Mouse (Mus musculus) inflammation-experienced regulatory T-cells, adult 6 months (primary cell): ENCODE data around the gene Plac1. TPM values are rescaled to one million over a fixed set of nuclear protein-coding genes. Genes with fewer than 3 reads are reported as not detected.

Experiments
- ATAC-seq: one replicate; pipeline ENCODE4 v1.8.0; 2017
- polyA plus RNA-seq, 3 experiments: library from polyadenylated mRNA; unstranded; fragments of 100-300 nt; shearing (Covaris generic); gene quantifications; one replicate each; pipeline ENCODE4 v1.2.1; 2017

The Plac1 gene
- polyA plus RNA-seq, 3 experiments from 2014 or later, result not detected

DNA sequence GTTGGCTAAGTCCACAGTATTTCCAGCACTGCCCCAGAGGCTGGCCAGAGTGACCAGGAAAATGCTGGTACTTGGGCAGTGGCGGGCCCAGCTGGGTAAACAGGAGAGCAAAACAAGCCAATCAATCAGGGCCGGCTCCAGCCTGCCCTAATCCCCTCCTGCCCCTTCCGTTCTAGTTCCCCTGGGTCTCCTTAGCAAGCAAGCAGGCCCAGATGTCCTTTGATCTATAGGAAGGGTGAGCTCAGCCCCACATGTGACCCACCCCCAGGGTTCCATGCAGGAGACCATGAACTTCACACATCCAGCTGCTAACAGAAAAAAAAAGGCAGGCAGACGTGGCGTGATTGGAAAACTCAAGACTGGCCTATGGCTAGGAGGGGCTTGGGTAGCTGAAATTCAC is 43.5 kb downstream of the Plac1 start:
- ATAC-seq, result no peak

DNA sequence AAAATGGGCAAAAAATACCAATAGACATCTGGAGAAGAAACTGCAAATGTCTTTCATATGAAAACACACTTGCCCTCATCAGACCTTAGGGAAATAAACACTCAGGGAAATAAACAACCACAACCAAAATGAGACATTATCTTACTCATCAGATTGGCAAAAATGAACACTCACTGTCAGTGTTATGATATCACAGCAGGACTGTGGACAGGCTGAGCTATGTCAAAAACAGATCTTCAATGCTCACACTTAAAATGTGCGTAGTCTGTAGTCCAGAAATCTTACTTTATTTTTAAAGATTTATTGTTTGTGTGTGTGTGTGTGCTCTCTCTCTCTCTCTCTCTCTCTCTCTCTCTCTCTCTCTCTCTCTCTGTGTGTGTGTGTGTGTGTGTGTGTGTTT is 51.2 kb downstream of the Plac1 start:
- ATAC-seq, result no peak

DNA sequence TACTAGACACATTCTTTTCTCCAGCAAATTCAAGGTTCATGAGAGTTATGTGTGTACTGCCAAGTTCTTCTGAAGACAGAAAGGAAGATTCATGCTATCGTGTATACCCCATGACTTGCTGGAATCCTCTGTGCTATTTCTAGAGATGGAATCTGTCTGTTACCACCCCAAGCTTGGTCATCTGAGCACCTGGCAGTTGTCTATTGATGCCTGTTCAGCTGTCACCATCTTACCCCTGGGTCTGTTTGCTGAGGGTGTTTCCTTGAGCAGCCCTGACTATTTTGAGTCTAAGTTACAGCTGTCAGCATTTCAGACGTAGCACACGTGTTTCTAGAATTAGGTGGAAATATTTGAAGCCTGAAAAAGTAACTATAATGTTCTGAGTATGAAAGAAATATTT is 60.1 kb downstream of the Plac1 start:
- no peak for ATAC-seq

DNA sequence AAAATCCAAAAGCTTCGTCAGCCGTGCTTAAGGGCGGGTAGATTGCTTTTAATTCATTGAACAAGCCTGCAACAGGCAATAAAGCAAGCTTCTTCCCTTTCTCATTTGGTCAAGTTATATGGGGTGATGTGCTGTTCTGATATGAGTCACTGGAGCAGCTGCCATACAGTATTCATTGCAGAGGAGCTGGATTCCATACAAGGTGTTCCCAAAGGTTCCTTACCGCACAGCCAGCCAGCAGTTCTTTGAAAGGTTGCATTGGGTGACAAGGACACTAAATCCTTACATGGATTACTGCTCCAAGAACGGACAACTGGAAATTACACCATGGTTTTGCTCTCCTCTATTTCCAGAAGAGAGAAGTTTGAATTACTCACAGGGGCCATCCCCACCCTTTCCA is 63.6 kb downstream of the Plac1 start:
- ATAC-seq, result no peak

DNA sequence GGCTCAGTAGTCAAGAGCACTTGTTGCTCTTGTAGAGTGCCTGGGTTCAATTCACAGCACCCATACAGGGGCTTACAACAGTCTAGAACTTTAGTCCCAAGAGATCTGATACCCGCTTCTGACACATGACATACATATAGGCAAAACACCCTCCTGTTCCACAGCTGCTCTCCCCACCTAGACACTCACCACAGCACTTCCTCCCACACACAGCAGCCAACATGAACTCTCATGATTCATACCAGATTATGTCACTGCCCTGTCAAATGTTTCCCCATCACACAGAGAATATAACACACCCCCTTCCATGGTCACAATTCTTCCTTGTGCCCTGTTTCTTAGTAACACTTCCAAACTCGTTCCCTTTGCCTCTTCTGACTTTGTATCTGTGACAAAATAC is 71.3 kb downstream of the Plac1 start:
- ATAC-seq, result no peak

DNA sequence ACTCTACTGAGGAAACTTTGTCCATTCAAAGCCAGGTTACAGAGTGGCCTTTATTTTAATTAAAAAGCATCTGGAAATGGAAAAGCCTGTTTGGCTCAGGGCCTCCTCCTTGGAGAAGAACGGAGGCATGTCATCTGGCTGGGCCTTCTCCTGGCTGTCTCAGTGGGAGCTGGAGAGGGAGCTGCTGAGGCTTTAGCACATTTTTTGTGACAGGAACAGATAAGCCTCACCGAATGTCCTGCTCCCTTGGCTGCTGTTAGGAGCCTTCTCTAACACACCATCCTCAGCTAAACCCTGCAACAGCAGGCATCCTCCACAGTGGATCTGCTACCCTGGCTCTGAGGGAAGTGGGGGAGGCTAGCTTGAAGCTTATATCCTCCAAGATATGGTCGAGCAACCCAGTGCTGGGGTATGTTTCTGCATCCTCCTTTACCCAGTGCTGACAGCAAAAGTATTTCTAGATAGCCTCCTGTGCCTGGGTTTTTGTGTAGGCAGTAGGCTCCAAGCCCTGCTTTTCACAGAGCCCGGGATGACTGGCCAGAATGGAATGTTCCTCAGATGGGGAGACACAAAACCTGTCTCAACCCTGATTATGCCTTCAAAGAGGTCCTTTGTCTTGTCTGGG is 72.9 kb downstream of the Plac1 start:
- no peak for ATAC-seq

DNA sequence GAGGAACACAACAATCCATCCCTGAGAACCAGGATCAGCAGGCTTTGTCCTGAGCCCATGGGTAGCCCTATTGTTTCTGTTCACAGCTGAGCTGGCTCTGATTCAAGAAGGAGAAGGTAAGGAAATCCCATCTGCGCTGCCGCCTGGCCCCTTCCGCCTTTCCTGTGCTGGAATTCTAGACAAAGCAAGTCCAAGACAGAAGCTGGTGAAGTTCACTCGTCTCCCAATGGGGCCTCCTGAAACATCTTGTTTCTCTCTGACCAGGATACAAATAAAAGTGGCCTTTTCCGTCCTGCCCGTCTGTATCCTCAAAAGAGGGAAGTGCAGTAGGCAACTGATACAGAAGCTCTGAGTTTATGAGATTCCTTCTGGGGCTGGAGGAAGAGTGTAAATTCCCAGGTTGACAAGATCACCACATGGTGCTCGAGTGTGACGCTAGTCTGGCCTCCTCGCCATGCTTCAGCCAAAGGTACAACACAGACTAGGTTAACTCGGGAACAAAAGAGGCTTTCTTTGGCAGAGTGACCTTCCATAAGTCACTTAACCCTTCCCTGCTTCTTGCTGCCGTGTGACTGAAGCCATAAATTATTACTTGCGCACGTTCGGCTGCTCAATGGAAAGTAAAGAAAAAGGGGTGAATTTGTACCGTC is 73.5 kb downstream of the Plac1 start:
- ATAC-seq, result no peak

DNA sequence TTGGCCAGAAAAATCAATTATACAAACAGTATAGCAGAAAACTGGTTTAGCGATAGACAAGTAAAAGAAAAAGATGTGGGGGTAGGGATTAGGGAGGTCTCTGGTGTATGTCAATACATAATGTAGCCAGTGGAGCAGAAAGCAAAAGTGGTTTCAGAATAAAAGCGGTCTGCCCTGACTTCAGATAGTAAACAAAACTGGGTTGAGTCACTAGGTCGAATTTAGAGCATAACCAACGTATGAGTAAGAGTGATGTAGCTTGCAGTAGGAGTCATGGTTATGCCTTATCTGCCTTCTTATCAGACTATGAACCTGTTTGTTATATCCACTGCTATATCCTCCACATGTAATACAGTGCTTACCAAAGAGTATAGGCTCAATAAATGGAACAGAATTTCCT is 77.3 kb downstream of the Plac1 start:
- ATAC-seq, result no peak

DNA sequence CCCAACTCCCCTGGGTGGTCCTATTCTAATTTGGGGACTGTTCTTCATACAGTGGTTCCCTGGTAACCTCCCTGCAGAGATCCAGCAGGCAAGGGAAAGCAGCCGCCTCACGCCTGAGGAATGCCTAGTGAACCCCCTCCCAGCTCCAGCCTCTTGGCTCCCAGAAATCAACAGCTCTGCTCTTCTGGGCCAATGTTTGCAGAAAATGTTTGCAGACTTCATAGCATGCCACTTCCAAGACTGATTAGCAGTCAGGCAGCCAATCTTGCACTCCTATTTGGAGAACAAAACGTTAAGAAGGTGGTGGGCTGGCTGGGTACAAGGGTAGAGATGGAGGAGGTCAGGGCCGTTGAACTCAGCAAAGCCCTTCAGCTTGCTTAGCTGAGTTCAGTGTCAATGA is 78.3 kb downstream of the Plac1 start:
- no peak for ATAC-seq

DNA sequence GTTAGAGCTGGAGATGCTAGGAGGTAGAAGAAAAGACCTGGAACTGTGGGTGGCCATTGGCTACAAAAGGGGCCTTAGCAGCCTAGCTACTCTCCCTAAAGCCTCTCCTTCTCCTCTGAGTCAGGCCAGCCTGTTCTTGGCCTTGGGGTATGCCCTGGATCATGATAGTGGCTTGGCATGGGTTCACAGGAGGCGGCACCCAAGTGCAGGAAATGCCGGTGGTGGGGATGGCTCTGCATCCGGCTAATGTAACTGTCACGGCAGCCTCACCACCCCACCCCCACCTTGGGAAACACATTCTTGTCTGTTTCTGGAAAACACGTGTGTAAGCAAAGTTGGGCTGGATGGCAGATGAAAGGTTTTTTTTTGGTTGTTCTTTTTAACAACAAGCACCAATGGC is 78.8 kb downstream of the Plac1 start:
- no peak for ATAC-seq

DNA sequence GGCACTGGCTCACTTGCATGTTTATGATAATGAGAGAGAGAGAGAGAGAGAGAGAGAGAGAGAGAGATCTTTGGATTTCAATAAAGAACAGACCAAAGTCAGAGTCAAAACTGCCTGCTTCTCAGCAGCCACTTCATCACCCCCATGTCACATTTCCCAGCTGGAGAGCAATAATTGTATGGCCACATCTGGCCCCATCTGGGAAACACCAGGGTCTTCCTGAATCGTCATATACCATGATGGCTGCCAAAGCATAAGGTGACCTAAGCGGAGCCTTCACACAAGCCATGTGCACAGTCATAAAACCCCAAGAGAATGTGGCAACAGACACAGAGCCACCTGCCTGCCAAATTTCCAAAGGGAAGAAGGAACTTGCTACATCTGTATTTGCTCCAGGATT is 91.9 kb downstream of the Plac1 start:
- ATAC-seq, result no peak

DNA sequence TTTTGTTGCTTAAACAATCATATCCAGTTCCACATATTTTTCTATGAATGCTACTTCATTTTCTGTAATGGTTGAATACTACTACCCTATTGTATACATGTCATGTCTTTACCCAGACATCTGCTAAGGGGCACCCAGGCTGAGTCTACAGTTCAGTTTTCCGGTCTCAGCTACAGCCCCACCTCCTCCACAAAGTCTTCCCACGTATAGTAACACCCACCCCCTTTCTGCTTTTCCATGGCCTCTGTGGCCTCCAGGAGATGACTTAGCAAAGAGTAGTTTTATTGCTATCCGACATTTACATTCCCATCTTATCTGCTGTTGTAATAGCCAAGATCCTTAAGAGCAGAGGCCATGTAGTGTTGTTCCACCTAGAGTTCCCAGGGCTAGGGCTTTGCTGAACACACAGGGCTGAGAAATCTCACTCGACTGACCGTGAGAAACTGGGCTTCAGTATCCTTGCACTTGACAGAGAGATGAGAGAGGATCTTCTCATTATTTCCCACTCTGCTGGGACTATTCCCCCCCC is 93.5 kb downstream of the Plac1 start:
- no peak for ATAC-seq

DNA sequence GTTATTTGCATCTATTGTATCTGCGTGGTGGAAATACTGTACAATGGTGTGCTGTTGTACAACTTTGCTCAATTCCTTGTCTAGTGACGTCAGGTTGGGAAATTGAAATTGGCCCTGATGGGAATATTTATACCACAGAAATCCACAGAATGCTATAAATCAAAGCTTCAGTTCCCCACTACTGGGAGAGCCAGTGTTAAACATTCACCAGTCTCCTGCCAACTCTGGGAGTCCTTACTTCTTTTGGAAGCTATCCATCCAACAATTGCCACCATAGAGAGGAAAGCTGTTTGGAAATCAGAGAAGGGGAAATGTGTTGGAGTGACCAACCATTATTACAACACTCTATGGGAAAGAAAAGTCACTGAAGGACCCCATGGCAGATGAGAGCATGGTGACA is 100.3 kb downstream of the Plac1 start:
- ATAC-seq, result no peak

DNA sequence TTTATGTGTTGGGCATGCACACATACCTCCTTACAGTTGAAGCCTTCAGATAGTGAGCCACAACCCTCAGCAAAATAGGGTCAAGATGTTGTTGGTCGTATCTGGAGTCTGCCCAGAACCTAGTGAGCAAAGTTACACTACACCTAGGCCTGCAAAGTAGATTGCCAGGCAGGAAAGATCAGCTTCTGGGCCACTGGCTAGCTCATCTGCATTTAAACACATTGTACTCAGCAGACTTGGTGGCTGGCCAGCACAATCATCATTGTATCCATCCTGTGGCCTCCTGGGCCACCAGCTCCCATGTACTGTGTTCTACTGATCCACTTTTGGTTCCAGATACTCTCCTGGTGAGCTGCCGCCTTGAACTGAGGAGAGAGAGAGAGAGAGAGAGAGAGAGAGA is 102.8 kb downstream of the Plac1 start:
- ATAC-seq, result no peak

DNA sequence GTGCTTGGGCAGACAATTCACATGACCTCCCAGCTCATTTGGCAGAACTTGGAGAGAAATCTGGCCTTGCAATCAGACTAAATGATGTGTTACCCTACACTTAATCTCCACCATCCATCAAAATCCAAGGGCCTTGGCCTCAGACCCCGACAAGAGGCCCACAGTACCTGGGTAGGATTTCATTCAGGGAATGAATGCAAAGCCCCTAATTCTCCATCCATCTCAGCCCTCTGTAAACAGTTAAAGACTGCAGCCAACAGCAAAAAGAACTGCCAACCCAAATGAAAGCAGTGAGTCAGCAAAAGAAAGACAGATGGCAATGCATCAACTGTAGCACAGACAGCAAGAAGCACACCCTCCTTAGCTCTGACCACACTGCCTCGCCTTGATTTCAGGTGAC is 110.4 kb downstream of the Plac1 start:
- no peak for ATAC-seq

DNA sequence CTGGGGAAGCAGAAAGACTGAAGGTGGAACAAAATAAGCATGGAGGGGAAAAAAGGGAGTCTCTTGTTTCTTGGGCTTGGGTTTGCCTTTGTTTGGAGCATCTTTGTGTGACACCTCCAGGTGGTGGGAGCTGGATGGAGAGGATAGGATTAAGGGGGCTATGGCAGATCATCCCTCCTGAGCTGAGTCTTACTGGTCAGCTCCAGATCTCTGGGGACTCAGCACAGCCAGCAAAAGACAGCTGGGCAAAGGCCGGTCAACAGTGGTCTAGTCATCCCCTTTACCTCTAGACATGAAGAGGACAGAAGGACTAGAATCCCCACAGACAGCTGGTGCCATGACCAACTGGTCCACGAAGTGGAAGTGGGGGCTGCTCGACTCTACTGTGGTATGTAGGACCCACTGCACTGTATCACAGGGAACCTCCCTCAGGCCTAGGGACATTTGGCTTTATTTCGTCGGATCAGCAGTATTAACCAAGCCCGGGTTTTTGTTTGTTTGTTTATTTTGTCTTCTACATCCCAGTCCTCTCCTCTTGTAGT is 113.3 kb downstream of the Plac1 start:
- ATAC-seq, result no peak

DNA sequence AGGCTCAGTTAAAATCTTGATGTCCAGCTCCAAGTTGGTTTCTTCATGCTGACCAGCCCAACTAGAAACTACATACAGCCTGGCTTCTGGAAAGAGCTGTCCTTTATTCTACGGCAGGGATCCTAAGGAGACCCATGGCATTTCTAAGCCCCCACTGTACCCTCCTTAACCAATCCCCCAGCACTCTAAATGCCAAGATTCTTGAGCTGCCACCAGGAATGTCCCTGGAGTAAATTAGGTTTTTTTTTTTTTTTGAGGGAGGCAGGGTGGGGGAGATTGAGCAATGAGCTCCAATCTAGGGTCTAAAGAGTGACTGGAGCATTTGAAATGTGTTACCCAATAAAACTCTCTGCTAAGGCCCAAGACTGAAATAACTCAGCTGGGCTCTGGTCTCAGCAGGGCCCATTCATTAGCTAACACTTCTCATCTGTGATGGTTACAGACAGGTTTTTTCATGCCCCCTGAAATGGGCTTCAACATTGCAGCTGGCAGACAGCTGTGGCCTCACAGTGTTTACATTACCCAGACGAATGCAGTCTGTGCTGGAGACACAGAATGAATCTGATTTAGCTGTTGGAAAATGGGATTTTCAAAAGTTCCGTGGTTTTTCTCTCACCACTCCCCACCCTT is 114.0 kb downstream of the Plac1 start:
- no peak for ATAC-seq

DNA sequence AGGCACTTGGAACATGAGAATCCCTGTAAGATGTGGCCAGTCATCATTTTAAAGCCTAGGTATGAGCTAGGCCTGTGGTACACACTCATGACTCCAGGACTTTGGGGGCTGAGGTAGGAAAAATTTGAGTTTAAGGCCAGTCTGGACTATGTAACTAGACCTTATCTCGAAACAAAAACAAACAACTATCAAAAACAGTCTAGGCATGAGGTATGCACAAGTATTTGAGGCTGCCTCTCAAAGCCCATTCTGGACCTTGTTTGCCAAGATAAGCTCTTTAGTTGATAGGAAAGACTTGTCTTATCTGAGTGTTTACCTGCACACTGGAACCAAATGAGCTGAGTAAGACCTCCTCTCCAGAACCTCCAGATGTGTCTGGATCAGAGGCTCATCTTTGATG is 116.3 kb downstream of the Plac1 start:
- ATAC-seq, result no peak

DNA sequence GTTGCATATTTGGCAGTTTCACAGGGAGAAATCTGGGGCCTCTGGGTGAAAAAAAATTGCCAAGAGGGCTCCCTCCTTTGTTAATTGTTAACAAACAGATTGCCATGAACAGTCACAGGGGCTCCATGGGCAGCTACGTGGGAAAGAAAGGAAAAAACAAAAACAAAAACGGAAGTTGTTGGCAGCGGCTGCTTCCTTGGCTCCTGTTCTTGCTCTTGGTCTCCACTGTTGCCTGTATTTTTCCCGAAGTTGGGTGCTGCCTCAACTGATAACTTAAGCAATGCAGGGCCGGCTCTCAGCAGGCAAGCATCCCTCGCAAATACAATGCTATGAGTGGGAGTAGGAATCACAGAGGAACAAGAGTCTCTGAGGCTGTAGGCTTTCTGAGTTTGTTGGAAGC is 121.3 kb downstream of the Plac1 start:
- ATAC-seq, result no peak

DNA sequence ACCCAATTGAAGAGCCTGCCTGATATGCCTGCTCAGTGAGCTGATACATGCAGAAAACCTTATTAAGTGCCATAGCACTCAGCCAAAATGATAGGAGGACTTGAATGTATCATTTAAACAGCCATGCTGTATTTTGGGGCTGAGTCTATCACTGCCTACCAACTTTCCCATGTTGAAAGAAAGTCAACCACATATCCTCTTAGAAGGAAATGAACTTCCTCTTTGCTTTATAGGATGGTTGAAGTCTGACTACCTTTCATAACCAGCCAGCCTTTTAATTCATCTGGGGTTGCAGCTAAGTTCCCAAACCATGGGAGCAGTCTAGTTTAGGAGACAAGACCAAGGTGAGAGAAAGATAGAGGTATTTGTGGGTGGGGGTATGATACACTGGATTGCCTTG is 121.9 kb downstream of the Plac1 start:
- ATAC-seq, result no peak

DNA sequence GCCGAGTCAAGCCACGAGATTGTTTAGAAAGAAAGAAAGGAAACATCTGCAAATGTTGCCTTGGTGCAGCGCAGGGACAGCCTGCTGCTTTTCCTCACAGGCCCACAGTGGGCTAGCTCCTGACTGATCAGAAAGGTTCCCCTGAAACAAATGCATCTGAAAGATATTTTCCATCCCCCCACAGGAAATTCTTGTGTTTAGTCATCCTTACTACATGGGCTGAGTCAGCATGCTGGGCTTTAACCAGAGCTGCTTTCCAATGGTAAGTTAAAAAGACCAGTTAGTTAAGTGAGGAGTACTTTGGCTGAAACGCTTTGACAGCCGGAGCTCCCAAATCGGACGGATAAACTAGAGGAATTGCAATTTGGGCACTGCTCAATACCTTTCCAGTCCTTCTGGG is 124.9 kb downstream of the Plac1 start:
- no peak for ATAC-seq

DNA sequence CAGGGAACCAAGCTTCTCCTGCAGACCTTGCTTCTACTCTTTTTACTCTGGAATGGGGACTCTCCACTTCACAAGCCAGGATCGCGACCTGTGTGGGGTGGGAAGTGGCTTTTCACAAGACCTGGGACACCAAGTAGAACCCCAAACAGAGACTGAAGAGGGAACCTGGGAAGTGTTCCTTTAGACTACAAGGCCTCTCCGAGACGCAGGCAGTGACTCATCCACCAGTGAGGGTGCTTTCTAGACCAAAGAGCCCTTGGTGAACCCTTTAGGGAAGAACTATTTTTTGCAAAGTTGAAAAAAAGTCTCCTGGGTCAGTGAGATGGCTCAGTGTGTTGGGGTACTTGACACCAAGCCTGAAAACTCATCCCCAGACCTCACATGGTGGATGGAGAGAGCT is 129.8 kb downstream of the Plac1 start:
- ATAC-seq, result no peak

DNA sequence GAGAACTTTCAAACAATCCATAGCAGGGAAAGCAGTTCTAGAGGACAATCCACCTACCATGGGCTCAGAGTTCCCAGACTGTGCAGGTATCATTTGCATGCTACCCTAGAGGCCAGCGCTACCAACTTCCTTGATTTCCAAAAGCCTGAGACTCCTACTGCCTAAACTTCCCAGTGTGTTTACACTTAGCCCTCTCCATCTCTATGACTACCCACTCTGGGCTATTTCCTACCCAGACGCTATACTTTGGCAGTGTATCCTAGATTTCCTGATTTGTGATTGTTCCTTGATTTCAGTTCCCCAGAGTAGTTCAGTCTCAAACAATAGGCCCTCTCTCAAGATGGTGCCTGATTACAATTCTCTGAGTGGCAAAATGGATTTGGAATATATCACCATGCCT is 132.8 kb downstream of the Plac1 start:
- ATAC-seq, result no peak

DNA sequence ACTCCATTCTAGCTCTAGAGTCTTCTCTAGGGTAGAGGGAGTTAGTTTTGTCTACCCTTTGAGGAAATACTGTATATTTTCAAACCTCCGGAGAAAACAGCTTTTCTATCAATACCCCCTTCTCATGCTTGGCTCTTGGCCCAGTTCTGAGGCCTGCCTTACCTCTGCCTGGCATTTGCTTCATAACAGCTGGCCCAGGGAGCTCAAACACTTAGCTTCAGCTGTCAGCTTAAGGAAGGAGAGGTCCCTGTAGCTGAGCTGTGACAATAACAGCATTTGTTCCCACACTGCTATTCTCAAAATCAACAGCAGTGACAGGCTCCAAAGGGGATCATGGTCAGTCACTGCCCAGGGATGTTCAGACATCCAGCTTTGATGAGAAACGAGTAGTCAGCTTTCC is 138.7 kb downstream of the Plac1 start:
- ATAC-seq, result no peak
